Mouse (Mus musculus) liver, adult 2 months (tissue): ENCODE results near the gene Olfr695.

Experiments used
- CTCF ChIP-seq: fragments of 200-500 bp; IDR thresholded peaks from 2 replicates; pipeline ENCODE4 v1.5.1; 2011; ENCODE audit warnings: low read depth, low read length, control low read depth
- POLR2A ChIP-seq: fragments of 200-500 bp; IDR thresholded peaks from 2 replicates; pipeline ENCODE4 v1.6.1; 2011; ENCODE audit warnings: low read length, control low read depth; ENCODE audit not compliant: insufficient read depth; ENCODE audit errors: extremely low read depth

DNA sequence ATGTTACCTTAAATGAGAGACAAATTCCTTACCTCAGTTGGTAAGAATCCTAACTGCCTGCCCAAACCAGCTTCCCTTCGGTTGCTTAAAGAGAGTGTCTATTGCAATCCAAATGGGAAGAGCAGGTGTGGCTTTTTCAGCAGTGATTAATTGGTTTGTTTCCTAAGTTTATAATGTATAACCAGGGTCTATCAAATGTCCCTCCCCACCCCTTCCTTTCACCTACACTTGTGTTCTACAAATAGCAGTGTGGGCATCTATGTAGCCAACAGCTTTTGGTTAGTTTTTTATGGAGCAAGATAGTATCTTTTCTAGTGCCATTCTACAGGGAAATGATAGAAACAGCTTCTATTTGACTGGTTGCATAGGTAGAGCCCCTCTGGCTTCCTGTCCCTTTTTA, 26.1 kb upstream of the Olfr695 start, which contains the start of gene Olfr697:
- TF ChIP-seq CTCF = no peak
- no peak for TF ChIP-seq POLR2A
